Mouse (Mus musculus): ENCODE data around the gene Sec61b. TPM values are rescaled to one million over a fixed set of nuclear protein-coding genes. Genes with fewer than 3 reads are reported as not detected.
A peak's percentile ranks its signal among the peaks of the same experiment; 100 is the strongest.

The Sec61b gene
- polyA plus RNA-seq, 1 experiment from 2014 or later = 412 TPM

DNA sequence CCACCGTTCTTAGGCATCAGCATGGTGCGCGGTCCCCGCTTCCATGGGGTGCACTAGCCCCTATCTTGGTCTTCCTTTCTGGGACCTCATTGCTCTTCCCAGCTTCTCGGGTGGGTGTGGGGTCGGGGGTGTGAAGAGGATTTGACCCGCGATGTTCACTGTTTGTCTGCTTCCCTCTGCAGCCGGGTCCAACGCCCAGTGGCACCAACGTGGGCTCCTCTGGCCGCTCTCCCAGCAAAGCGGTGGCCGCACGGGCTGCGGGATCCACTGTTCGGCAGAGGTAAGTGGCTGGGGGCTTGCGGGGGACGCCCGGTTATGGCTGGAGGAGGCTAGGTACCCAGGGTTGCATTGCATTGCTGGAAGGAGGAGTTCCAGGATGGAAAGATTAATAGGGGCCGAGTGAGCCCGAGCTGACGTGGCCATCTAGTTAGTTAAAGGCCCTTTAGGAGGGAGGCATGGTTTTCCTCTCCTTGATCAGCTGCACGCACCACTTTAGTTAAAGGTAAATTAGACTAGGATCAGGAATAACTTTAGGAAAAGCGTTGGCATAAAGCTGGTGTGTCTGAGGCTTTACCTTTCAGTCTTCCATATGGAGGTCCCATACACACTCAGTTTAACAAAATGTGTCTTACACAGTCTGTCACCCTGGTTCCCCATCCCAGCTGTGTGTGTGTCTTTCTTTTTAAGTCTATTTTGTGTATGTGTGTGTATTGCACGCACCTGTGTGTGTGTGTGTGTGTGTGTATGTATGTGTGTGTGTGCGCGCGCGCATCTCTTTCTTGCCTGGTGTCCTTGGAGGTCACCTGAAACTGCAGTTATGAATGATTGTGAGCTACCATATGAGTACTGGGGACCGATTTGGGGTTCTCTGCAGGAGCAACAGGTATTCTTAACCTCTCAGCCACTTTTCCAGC, 529 bp downstream of the Sec61b start:
- H3K9me3 ChIP-seq (ENCODE audit: control insufficient read depth, low read length) = no peaks in the 10 kb centered on the region
- H3K4me1 ChIP-seq (ENCODE audit: control insufficient read depth, insufficient read depth, low read length) = peaks cover 14% of the 10 kb centered on the region
- peak overlapping the region; percentile 71 for H3K9ac ChIP-seq (ENCODE audit: low read depth, low read length)
- peak overlapping the region; percentile 85 for H3K27ac ChIP-seq (ENCODE audit: low read depth, low read length)
- peak overlapping the region; percentile 77 for H3K4me2 ChIP-seq (replicated peaks; ENCODE audit: low read depth, low read length)
- peak; percentile 37 for ATAC-seq (ENCODE audit: low FRiP score, low TSS enrichment)
- no peaks in the 10 kb centered on the region for H3K27me3 ChIP-seq (ENCODE audit: control insufficient read depth, insufficient read depth, low read length)
- 11% methylated on average over 31 of the region's 31 CpGs for WGBS
- H3K4me3 ChIP-seq (ENCODE audit: low read length) = peak overlapping the region; percentile 63
- H3K36me3 ChIP-seq (ENCODE audit: control insufficient read depth, insufficient read depth, low read length) = peaks cover 59% of the 10 kb centered on the region

DNA sequence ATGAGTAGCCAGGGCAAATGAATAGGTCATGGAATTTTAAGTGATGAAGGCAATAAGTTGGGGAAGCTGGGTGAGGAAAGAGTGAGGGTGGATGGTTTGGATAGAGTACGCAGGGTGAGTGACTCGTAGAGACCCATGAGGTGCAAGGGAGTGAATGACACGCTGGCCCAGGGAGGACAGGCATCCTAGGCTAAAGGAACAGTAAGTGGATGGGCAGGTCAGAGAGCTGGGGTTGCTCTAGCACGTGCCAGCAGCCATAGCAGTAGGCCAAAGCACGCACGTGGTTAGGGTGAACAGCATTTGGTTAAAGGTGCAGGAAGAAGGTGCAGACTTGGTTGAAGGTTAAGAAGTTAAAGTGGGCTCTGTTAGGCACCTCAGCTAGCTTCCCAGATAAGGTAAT, 3.1 kb downstream of the Sec61b start:
- WGBS = 88% methylated on average over 6 of the region's 6 CpGs

DNA sequence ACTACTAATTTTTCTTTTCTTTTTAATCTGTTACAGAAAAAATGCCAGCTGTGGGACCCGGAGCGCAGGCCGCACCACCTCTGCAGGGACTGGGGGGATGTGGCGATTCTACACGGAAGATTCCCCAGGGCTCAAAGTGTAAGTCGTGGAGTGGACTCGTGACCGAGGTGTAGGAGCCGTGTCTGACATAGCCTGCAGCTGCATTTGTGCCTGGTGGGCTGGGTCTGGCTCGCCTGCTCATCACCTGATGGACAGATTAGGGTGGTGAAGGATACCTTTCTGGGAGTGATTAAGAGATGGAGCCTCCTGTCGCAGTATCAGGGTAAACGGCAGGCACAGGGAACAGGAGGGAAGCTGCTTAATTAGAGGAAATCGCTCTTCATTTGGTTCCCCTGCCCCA, 5.6 kb downstream of the Sec61b start:
- no peak for ATAC-seq (ENCODE audit: low FRiP score, low TSS enrichment)

More for the DNA sequence above, 3.1 kb downstream of the Sec61b start:
- Histone ChIP-seq H3K9me3 (ENCODE audit: control insufficient read depth, low read length) (no peaks in the 10 kb centered on the region), H3K36me3 (ENCODE audit: control insufficient read depth, insufficient read depth, low read length) (peaks cover 61% of the 10 kb centered on the region), H3K4me3 (ENCODE audit: low read length) (no peak overlapping the region), H3K4me1 (ENCODE audit: control insufficient read depth, insufficient read depth, low read length) (peaks cover 14% of the 10 kb centered on the region), H3K27ac (ENCODE audit: low read depth, low read length) (no peak overlapping the region), H3K27me3 (ENCODE audit: control insufficient read depth, insufficient read depth, low read length) (no peaks in the 10 kb centered on the region), H3K4me2 (replicated peaks; ENCODE audit: low read depth, low read length) (no peak overlapping the region), H3K9ac (ENCODE audit: low read depth, low read length) (no peak overlapping the region)
- ATAC-seq (ENCODE audit: low FRiP score, low TSS enrichment) = no peak

GRCm38 (mm10) chr4:47480576-47480975, 6.1 kb downstream of the Sec61b start:
- peaks cover 72% of the 10 kb centered on the region for H3K36me3 ChIP-seq (ENCODE audit: control insufficient read depth, insufficient read depth, low read length)
- H3K4me2 ChIP-seq (replicated peaks; ENCODE audit: low read depth, low read length) = no peak overlapping the region
- WGBS = 97% methylated on average over 9 of the region's 9 CpGs
- H3K4me3 ChIP-seq (ENCODE audit: low read length) = no peak overlapping the region
- ATAC-seq (ENCODE audit: low FRiP score, low TSS enrichment) = no peak
- no peak overlapping the region for H3K9ac ChIP-seq (ENCODE audit: low read depth, low read length)
- no peaks in the 10 kb centered on the region for H3K9me3 ChIP-seq (ENCODE audit: control insufficient read depth, low read length)
- no peaks in the 10 kb centered on the region for H3K27me3 ChIP-seq (ENCODE audit: control insufficient read depth, insufficient read depth, low read length)
- peaks cover 3% of the 10 kb centered on the region for H3K4me1 ChIP-seq (ENCODE audit: control insufficient read depth, insufficient read depth, low read length)
- H3K27ac ChIP-seq (ENCODE audit: low read depth, low read length) = no peak overlapping the region

More for the DNA sequence above, 5.6 kb downstream of the Sec61b start:
- Histone ChIP-seq H3K27ac (ENCODE audit: low read depth, low read length) (no peak overlapping the region), H3K4me2 (replicated peaks; ENCODE audit: low read depth, low read length) (no peak overlapping the region), H3K9ac (ENCODE audit: low read depth, low read length) (no peak overlapping the region), H3K36me3 (ENCODE audit: control insufficient read depth, insufficient read depth, low read length) (peaks cover 72% of the 10 kb centered on the region), H3K4me1 (ENCODE audit: control insufficient read depth, insufficient read depth, low read length) (peaks cover 7% of the 10 kb centered on the region), H3K9me3 (ENCODE audit: control insufficient read depth, low read length) (no peaks in the 10 kb centered on the region), H3K4me3 (ENCODE audit: low read length) (no peak overlapping the region), H3K27me3 (ENCODE audit: control insufficient read depth, insufficient read depth, low read length) (no peaks in the 10 kb centered on the region)
- 96% methylated on average over 13 of the region's 13 CpGs for WGBS

- Histone ChIP-seq H3K9me3 (ENCODE audit: control insufficient read depth, low read length) (no peaks in the 10 kb centered on the region), H3K27me3 (ENCODE audit: control insufficient read depth, insufficient read depth, low read length) (no peaks in the 10 kb centered on the region), H3K4me1 (ENCODE audit: control insufficient read depth, insufficient read depth, low read length) (no peaks in the 10 kb centered on the region), H3K36me3 (ENCODE audit: control insufficient read depth, insufficient read depth, low read length) (no peaks in the 10 kb centered on the region), H3K27ac (ENCODE audit: low read depth, low read length) (no peak overlapping the region), H3K4me3 (ENCODE audit: low read length) (no peak overlapping the region), H3K9ac (ENCODE audit: low read depth, low read length) (no peak overlapping the region), H3K4me2 (replicated peaks; ENCODE audit: low read depth, low read length) (no peak overlapping the region)
- no peak for ATAC-seq (ENCODE audit: low FRiP score, low TSS enrichment)
- WGBS = 68% methylated on average over 6 of the region's 6 CpGs
These were observed 16.8 kb downstream of the Sec61b start for GRCm38 (mm10) chr4:47491243-47491642.

DNA sequence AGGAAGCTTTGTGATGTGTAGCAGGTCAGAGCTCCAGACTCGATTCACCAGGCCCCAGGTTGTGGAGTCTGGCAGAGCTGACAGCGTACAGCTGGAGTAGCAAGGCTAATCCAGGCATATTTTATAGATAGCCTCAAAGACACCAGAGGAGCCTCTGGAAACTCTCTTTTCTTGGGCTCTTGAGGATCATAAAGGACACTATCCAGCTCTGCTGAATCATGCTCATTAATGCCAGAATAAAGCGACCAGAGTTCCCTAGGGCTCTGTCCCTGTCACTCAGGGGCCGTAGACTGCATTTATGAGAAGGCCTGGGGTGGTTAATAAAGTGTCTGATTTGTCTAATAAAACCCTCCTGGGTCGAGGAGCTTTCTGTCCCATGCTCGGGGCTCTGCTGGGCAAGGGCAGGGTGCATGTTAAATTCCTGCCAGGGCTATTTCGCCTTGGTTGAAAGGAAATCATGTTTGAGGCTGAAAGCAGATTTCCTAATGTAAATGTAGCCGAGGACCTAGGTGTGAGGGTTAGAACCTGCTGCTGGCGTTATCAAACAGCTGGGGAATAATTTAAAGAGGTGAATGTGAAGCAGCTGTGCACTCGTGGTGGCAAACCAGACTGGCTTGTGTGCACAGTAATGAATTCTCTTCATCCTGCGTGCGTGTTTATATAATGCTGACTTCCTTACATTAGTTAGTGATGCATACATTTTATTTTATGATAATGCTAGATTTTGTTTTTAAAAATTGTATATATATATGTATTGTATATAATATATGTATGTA, 18.0 kb downstream of the Sec61b start:
- WGBS = 58% methylated on average over 12 of the region's 12 CpGs
- Histone ChIP-seq H3K4me1 (ENCODE audit: control insufficient read depth, insufficient read depth, low read length) (no peaks in the 10 kb centered on the region), H3K36me3 (ENCODE audit: control insufficient read depth, insufficient read depth, low read length) (no peaks in the 10 kb centered on the region), H3K27me3 (ENCODE audit: control insufficient read depth, insufficient read depth, low read length) (no peaks in the 10 kb centered on the region), H3K9me3 (ENCODE audit: control insufficient read depth, low read length) (no peaks in the 10 kb centered on the region), H3K9ac (ENCODE audit: low read depth, low read length) (no peak overlapping the region), H3K27ac (ENCODE audit: low read depth, low read length) (no peak overlapping the region), H3K4me3 (ENCODE audit: low read length) (no peak overlapping the region), H3K4me2 (replicated peaks; ENCODE audit: low read depth, low read length) (no peak overlapping the region)
- ATAC-seq (ENCODE audit: low FRiP score, low TSS enrichment) = no peak

DNA sequence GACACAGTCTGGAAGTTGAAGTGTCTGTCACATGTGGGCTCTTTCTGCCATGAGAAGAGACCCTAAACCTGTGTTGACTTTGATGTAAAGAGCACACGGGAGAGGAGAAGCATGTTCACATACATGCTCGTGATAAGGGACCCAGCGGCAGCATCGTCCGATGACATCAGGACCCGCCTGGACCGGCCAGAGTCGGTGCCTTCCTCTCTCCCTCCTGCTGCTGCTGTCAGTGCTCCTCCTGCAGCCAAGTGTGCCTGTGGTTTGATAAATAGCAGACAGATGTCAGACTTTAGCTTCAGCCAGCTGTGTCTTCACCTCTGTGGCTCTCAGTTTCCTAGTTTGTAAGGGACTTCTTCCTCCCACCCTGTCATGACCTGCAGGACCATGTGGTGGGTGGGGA, 19.0 kb downstream of the Sec61b start:
- Histone ChIP-seq H3K4me3 (ENCODE audit: low read length) (no peak overlapping the region), H3K27ac (ENCODE audit: low read depth, low read length) (no peak overlapping the region), H3K36me3 (ENCODE audit: control insufficient read depth, insufficient read depth, low read length) (no peaks in the 10 kb centered on the region), H3K4me1 (ENCODE audit: control insufficient read depth, insufficient read depth, low read length) (no peaks in the 10 kb centered on the region), H3K27me3 (ENCODE audit: control insufficient read depth, insufficient read depth, low read length) (no peaks in the 10 kb centered on the region), H3K4me2 (replicated peaks; ENCODE audit: low read depth, low read length) (no peak overlapping the region), H3K9ac (ENCODE audit: low read depth, low read length) (no peak overlapping the region), H3K9me3 (ENCODE audit: control insufficient read depth, low read length) (no peaks in the 10 kb centered on the region)
- ATAC-seq (ENCODE audit: low FRiP score, low TSS enrichment) = no peak
- WGBS = 79% methylated on average over 8 of the region's 8 CpGs

- H3K36me3 ChIP-seq (ENCODE audit: control insufficient read depth, insufficient read depth, low read length) = no peaks in the 10 kb centered on the region
- H3K4me2 ChIP-seq (replicated peaks; ENCODE audit: low read depth, low read length) = no peak overlapping the region
- H3K27me3 ChIP-seq (ENCODE audit: control insufficient read depth, insufficient read depth, low read length) = no peaks in the 10 kb centered on the region
- H3K4me3 ChIP-seq (ENCODE audit: low read length) = no peak overlapping the region
- WGBS = 52% methylated on average over 1 of the region's 1 CpGs
- ATAC-seq (ENCODE audit: low FRiP score, low TSS enrichment) = no peak
- H3K27ac ChIP-seq (ENCODE audit: low read depth, low read length) = no peak overlapping the region
- H3K4me1 ChIP-seq (ENCODE audit: control insufficient read depth, insufficient read depth, low read length) = no peaks in the 10 kb centered on the region
- H3K9me3 ChIP-seq (ENCODE audit: control insufficient read depth, low read length) = no peaks in the 10 kb centered on the region
- no peak overlapping the region for H3K9ac ChIP-seq (ENCODE audit: low read depth, low read length)
These were observed 19.7 kb downstream of the Sec61b start for GRCm38 (mm10) chr4:47494137-47494536.

DNA sequence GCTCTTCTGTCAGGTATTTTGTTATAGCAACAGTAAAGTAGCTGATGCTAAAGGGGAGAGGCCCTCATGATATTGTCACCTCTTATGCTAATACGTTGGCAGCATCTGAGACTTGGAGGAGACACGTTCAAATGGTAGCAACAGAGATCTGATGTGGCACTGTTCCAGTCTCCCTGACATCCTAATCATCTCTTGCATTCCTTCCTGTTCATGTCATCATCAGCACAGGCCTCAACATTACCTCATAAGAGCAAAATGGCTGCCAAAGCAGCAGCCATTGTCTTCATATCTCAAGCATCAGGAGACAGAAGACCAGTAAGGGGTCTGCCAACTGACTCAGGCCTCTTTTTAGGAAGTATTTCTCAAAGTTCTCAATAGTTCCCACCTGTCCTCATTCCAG, 20.2 kb downstream of the Sec61b start:
- no peak overlapping the region for H3K4me2 ChIP-seq (replicated peaks; ENCODE audit: low read depth, low read length)
- 90% methylated on average over 2 of the region's 2 CpGs for WGBS
- no peaks in the 10 kb centered on the region for H3K27me3 ChIP-seq (ENCODE audit: control insufficient read depth, insufficient read depth, low read length)
- no peaks in the 10 kb centered on the region for H3K4me1 ChIP-seq (ENCODE audit: control insufficient read depth, insufficient read depth, low read length)
- no peaks in the 10 kb centered on the region for H3K9me3 ChIP-seq (ENCODE audit: control insufficient read depth, low read length)
- no peaks in the 10 kb centered on the region for H3K36me3 ChIP-seq (ENCODE audit: control insufficient read depth, insufficient read depth, low read length)
- H3K27ac ChIP-seq (ENCODE audit: low read depth, low read length) = no peak overlapping the region
- no peak for ATAC-seq (ENCODE audit: low FRiP score, low TSS enrichment)
- no peak overlapping the region for H3K9ac ChIP-seq (ENCODE audit: low read depth, low read length)
- H3K4me3 ChIP-seq (ENCODE audit: low read length) = no peak overlapping the region

All from kidney, embryonic 14.5 days (tissue).